Mouse (Mus musculus) kidney, postnatal 0 days (tissue): ENCODE data around the gene Speg. TPM values are rescaled to one million over a fixed set of nuclear protein-coding genes. Genes with fewer than 3 reads are reported as not detected.

ENCODE experiments used
- ATAC-seq: fragments of 200-750 bp; cut with Nextera tagmentation; replicated peaks from 2 replicates; pipeline ENCODE4 v1.8.0; 2017; ENCODE audit warnings: low read depth, moderate number of reproducible peaks, moderate TSS enrichment, moderate library complexity; ENCODE audit not compliant: low FRiP score
- DNase-seq: peaks from one replicate; pipeline ENCODE4 v3.0.0-alpha.2; 2016; ENCODE audit warnings: low spot score
- H3K27ac ChIP-seq: fragments of 300-500 bp; sonication (generic); 2 replicates; pipeline ENCODE4 v1.5.1; 2014; ENCODE audit warnings: mild to moderate bottlenecking
- H3K27me3 ChIP-seq: fragments of 300-500 bp; sonication (generic); 2 replicates; pipeline ENCODE4 v1.6.1; 2014; ENCODE audit warnings: low read length, mixed read lengths; ENCODE audit not compliant: insufficient read depth
- H3K36me3 ChIP-seq: fragments of 300-500 bp; sonication (generic); 2 replicates; pipeline ENCODE4 v1.6.1; 2014; ENCODE audit warnings: low read length, mixed read lengths; ENCODE audit not compliant: insufficient read depth
- H3K4me1 ChIP-seq: fragments of 300-500 bp; sonication (generic); replicated peaks from 2 replicates; pipeline ENCODE4 v1.6.1; 2014; ENCODE audit warnings: antibody characterized with exemption, low read length, mixed read lengths; ENCODE audit not compliant: insufficient read depth
- H3K4me2 ChIP-seq: fragments of 300-500 bp; sonication (generic); 2 replicates; pipeline ENCODE4 v1.6.1; 2014; ENCODE audit warnings: mild to moderate bottlenecking, low read length, moderate library complexity, mixed read lengths
- H3K4me3 ChIP-seq: fragments of 300-500 bp; sonication (generic); replicated peaks from 2 replicates; pipeline ENCODE4 v1.5.1; 2014; ENCODE audit warnings: low read depth, low read length
- H3K9ac ChIP-seq: fragments of 300-500 bp; sonication (generic); 2 replicates; pipeline ENCODE4 v1.6.1; 2014; ENCODE audit warnings: low read depth, low read length
- H3K9me3 ChIP-seq: fragments of 300-500 bp; sonication (generic); replicated peaks from 2 replicates; pipeline ENCODE4 v1.6.1; 2016; ENCODE audit warnings: low read length, inconsistent platforms, mixed read lengths
- CTCF ChIP-seq: IDR thresholded peaks from 2 replicates; pipeline ENCODE4 v1.5.1; 2016; ENCODE audit warnings: antibody characterized with exemption, low read depth, mild to moderate bottlenecking, moderate library complexity
- WGBS: fragments of 180-500 bp; shearing (Covaris S2); extraction: QIAGEN DNeasy Blood & Tissue Kit; methylation state at CpG from one replicate; pipeline ENCODE4 v1.1.7; 2014; 5-methylcytosine and 5-hydroxymethylcytosine counted together
- polyA plus RNA-seq: library from polyadenylated mRNA; unstranded; fragments of >200 nt; fragmentation: Nextera tagmentation; extraction: Ambion mirVana; gene quantifications from 2 replicates; pipeline ENCODE4 v1.2.1, GENCODE M21; 2015

The Speg gene
- polyA plus RNA-seq, 1 experiment from 2014 or later = 40.1 TPM

- 0 out of 2 replicates have a peak, but pooled peaks cover 8% of the 10 kb centered on the region for H3K27me3 ChIP-seq
- no peak overlapping the region for H3K4me3 ChIP-seq
- 27% methylated on average over 4 of the region's 4 CpGs for whole genome bisulfite sequencing
- no peak for TF ChIP-seq CTCF
- H3K27ac ChIP-seq = no peak overlapping the region
- no peak overlapping the region for H3K9ac ChIP-seq
- H3K9me3 ChIP-seq = no peaks in the 10 kb centered on the region
- peak; percentile 61 for DNase-seq
- no peaks in the 10 kb centered on the region for H3K36me3 ChIP-seq
- H3K4me1 ChIP-seq = peaks cover 12% of the 10 kb centered on the region; the same call in 1 of the 2 replicates
- H3K4me2 ChIP-seq = no peak overlapping the region
- peak; percentile 33; the same call in 1 of the 2 replicates for ATAC-seq
These were observed 13.3 kb upstream of the Speg start for GRCm38 (mm10) chr1:75361750-75362149.

GRCm38 (mm10) chr1:75363868-75364267 lies 11.2 kb upstream of the Speg start:
- TF ChIP-seq CTCF = no peak
- Histone ChIP-seq H3K9me3 (no peaks in the 10 kb centered on the region), H3K27ac (no peak overlapping the region), H3K27me3 (0 out of 2 replicates have a peak, but pooled peaks cover 8% of the 10 kb centered on the region), H3K4me2 (no peak overlapping the region), H3K4me1 (peaks cover 8% of the 10 kb centered on the region; the same call in 1 of the 2 replicates), H3K9ac (no peak overlapping the region), H3K4me3 (no peak overlapping the region), H3K36me3 (no peaks in the 10 kb centered on the region)
- 91% methylated on average over 3 of the region's 3 CpGs for WGBS
- ATAC-seq = no peak
- no peak for DNase-seq

- Histone ChIP-seq H3K27me3 (0 out of 2 replicates have a peak, but pooled peaks cover 8% of the 10 kb centered on the region), H3K4me1 (peaks cover 6% of the 10 kb centered on the region; the same call in 1 of the 2 replicates), H3K9me3 (no peaks in the 10 kb centered on the region), H3K36me3 (no peaks in the 10 kb centered on the region), H3K9ac (no peak overlapping the region), H3K4me2 (no peak overlapping the region), H3K4me3 (no peak overlapping the region), H3K27ac (no peak overlapping the region)
- 82% methylated on average over 14 of the region's 14 CpGs for WGBS
- DNase-seq = no peak
- no peak for TF ChIP-seq CTCF
- no peak for ATAC-seq
These were observed 9.5 kb upstream of the Speg start for GRCm38 (mm10) chr1:75365510-75366137.

GRCm38 (mm10) chr1:75369360-75369983 lies 5.6 kb upstream of the Speg start:
- Histone ChIP-seq H3K9ac (0 out of 2 replicates have a peak overlapping the region, but pooled peaks have one; percentile 2), H3K36me3 (no peaks in the 10 kb centered on the region), H3K27me3 (no peaks in the 10 kb centered on the region; the same call in 1 of the 2 replicates), H3K27ac (0 out of 2 replicates have a peak overlapping the region, but pooled peaks have one; percentile 27), H3K4me3 (no peak overlapping the region), H3K9me3 (no peaks in the 10 kb centered on the region), H3K4me2 (peak overlapping the region; percentile 10; the same call in 1 of the 2 replicates), H3K4me1 (peaks cover 6% of the 10 kb centered on the region; the same call in 1 of the 2 replicates)
- ATAC-seq (peak; percentile 49), DNase-seq (no peak)
- no peak for TF ChIP-seq CTCF
- 28% methylated on average over 25 of the region's 25 CpGs for WGBS

- Histone ChIP-seq H3K9ac (0 out of 2 replicates have a peak overlapping the region, but pooled peaks have one; percentile 2), H3K9me3 (no peaks in the 10 kb centered on the region), H3K27ac (0 out of 2 replicates have a peak overlapping the region, but pooled peaks have one; percentile 27), H3K4me1 (peaks cover 9% of the 10 kb centered on the region), H3K27me3 (peaks cover 1% of the 10 kb centered on the region; the same call in 1 of the 2 replicates), H3K36me3 (no peaks in the 10 kb centered on the region), H3K4me3 (no peak overlapping the region), H3K4me2 (peak overlapping the region; percentile 10; the same call in 1 of the 2 replicates)
- no peak for TF ChIP-seq CTCF
- peak; percentile 66 for ATAC-seq
- 31% methylated on average over 13 of the region's 13 CpGs for WGBS
- DNase-seq = peak; percentile 67
These were observed 5.0 kb upstream of the Speg start for GRCm38 (mm10) chr1:75369984-75370660.
